Mouse (Mus musculus) cerebellum, adult 18-20 months (tissue): ENCODE results near the gene Was.
A peak's percentile ranks its signal among the peaks of the same experiment; 100 is the strongest.
"Not testable (repeated sequence)": the region's sequence is repeated elsewhere in the genome, so short reads cannot be mapped to it uniquely, and the experiment has no call there.

Experiments
- DNase-seq, 2 experiments: peaks; one replicate each; pipeline ENCODE4 v3.0.0; 2021

The Was gene

GRCm38 (mm10) chrX:8073881-8074429, 16.3 kb downstream of the Was start:
- DNase-seq = peak; percentile 32 to 35

GRCm38 (mm10) chrX:8069166-8069565, 21.1 kb downstream of the Was start:
- no peak for DNase-seq

- DNase-seq = not testable (repeated sequence)
These were observed 39.1 kb downstream of the Was start for GRCm38 (mm10) chrX:8051044-8051781.

- DNase-seq = no peak
These were observed 57.3 kb downstream of the Was start for GRCm38 (mm10) chrX:8033009-8033408.
